Mouse (Mus musculus) C2C12 (cell line): ENCODE results near the gene Gm10203.

Experiments
- CEBPB ChIP-seq: IDR thresholded peaks from one replicate; pipeline ENCODE4 v1.6.1; 2011; ENCODE audit warnings: low read depth, mild to moderate bottlenecking, control low read depth, moderate library complexity
- CTCF ChIP-seq: IDR thresholded peaks from one replicate; pipeline ENCODE4 v1.5.1; 2011; ENCODE audit not compliant: control insufficient read depth, insufficient read depth, insufficient read length
- MAX ChIP-seq: IDR thresholded peaks from one replicate; pipeline ENCODE4 v1.6.1; 2011; ENCODE audit warnings: mild to moderate bottlenecking, control low read depth
- MYOD1 ChIP-seq: IDR thresholded peaks from one replicate; pipeline ENCODE4 v1.6.1; 2011; ENCODE audit warnings: low read depth; ENCODE audit not compliant: control insufficient read depth, insufficient read length
- MYOG ChIP-seq: IDR thresholded peaks from one replicate; pipeline ENCODE4 v1.6.1; 2011; ENCODE audit not compliant: control insufficient read depth, insufficient read length; ENCODE audit errors: extremely low read depth
- USF1 ChIP-seq: IDR thresholded peaks from one replicate; pipeline ENCODE4 v1.6.1; 2011; ENCODE audit warnings: low read depth, mild to moderate bottlenecking, control low read depth, moderate library complexity

DNA sequence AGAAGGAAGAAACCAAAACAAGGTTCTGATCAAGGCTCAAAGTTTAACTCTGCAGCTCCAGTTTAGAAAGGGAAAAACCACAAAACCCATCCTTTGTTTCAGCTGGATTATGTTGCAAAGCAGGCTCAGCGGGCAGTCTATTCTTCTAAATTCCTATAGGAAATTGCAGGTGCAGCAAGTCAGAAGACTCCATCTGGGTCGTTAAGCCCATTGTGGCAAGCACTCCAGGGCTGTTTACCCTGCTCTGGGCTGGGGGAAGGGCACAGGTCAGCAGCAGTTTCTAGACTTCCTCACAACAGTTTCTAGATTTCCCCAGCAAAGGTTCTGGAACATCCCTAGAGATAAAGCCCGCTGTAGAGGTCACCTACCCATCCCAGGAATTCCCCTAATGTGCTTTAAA lies 1.1 kb downstream of the Gm10203 start:
- TF ChIP-seq USF1 (no peak), CTCF (no peak), MAX (no peak), MYOD1 (no peak), CEBPB (no peak), MYOG (no peak)
